Mouse (Mus musculus) liver, adult 2 months (tissue): ENCODE results near the gene Fank1.

Experiments
- CTCF ChIP-seq: fragments of 200-500 bp; IDR thresholded peaks from 2 replicates; pipeline ENCODE4 v1.5.1; 2011; ENCODE audit warnings: low read depth, low read length, control low read depth
- POLR2A ChIP-seq: fragments of 200-500 bp; IDR thresholded peaks from 2 replicates; pipeline ENCODE4 v1.6.1; 2011; ENCODE audit warnings: low read length, control low read depth; ENCODE audit not compliant: insufficient read depth; ENCODE audit errors: extremely low read depth

- TF ChIP-seq POLR2A (no peak), CTCF (no peak)
Observed at GRCm38 (mm10) chr7:133765240-133765848, 11.3 kb upstream of the Fank1 start.
